Mouse (Mus musculus): ENCODE measurements around the gene Tcaf3. TPM values are rescaled to one million over a fixed set of nuclear protein-coding genes. Genes with fewer than 3 reads are reported as not detected.

Gene Tcaf3
- not detected in 2 replicates for polyA plus RNA-seq (2016; fragmentation: Nextera tagmentation; extraction: Ambion mirVana)

GRCm38 (mm10) chr6:42597592-42597991, at the start of gene Tcaf3:
Tcaf3 (minus strand) TSS chr6:42597692.
- no peaks in the 10 kb centered on the region for H3K36me3 ChIP-seq (replicated peaks)
- peaks cover 3% of the 10 kb centered on the region; the same call in 1 of the 2 replicates for H3K4me1 ChIP-seq
- no peak within 1 kb of the TSS for H3K4me3 ChIP-seq
- WGBS = 73% methylated on average over 4 of the region's 4 CpGs
- no peak for DNase-seq (ENCODE audit: extremely low spot score, low spot score)
- H3K27ac ChIP-seq = no peak within 1 kb of the TSS
- no peaks in the 10 kb centered on the region for H3K9me3 ChIP-seq
- H3K27me3 ChIP-seq (ENCODE audit: poor library complexity, severe bottlenecking) = no peaks in the 10 kb centered on the region

DNA sequence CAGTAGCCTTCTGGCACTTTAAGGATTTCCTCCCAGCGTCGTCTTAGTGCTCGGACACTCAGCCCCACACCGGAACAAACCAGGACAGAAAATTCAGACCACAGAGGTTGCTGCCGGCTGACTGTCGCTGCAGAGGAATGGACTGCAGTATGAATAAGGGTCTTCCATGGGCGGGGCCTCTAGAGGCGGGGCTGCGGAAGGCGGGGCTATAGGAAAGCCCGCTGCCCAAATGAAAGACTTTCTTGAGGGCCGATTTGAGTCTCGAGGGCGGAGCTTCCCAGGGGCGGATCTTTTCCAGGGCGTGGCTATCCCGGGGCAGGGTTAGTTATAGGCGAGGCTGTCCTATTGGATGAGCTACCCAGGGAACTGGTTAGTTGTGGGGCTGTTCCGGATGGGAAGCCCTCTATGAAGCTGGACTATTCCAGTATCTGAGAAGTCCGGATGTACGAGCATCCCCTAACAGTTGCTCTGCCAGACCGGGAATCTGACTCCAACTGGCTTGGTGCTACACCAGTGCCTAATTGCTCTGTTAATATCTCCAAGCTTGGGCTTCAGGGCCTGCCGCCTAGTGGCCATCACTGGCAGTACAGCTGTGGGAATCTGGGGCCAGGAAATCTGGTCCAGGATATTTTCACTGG, 47.5 kb upstream of the Tcaf3 start, which contains the start of gene Tcaf2:
Gene Tcaf2, minus strand, starts transcription at position 343 of the 638 bp plus-strand sequence.
- Histone ChIP-seq H3K9me3 (no peaks in the 10 kb centered on the region), H3K4me3 (peak within 1 kb of the TSS; percentile 51), H3K27me3 (ENCODE audit: poor library complexity, severe bottlenecking) (no peaks in the 10 kb centered on the region), H3K4me1 (0 out of 2 replicates have a peak, but pooled peaks cover 11% of the 10 kb centered on the region), H3K36me3 (replicated peaks) (no peaks in the 10 kb centered on the region), H3K27ac (peak within 1 kb of the TSS; percentile 65; the same call in 1 of the 2 replicates)
- DNase-seq (ENCODE audit: extremely low spot score, low spot score) = peak; percentile 93
- WGBS = under 1% methylated on average over 23 of the region's 23 CpGs

GRCm38 (mm10) chr6:42634393-42634792, 36.9 kb upstream of the Tcaf3 start:
- H3K36me3 ChIP-seq (replicated peaks) = no peaks in the 10 kb centered on the region
- H3K27ac ChIP-seq = no peak overlapping the region
- H3K9me3 ChIP-seq = no peaks in the 10 kb centered on the region
- 91% methylated on average over 5 of the region's 5 CpGs for WGBS
- H3K27me3 ChIP-seq (ENCODE audit: poor library complexity, severe bottlenecking) = no peaks in the 10 kb centered on the region
- H3K4me1 ChIP-seq = no peaks in the 10 kb centered on the region
- DNase-seq (ENCODE audit: extremely low spot score, low spot score) = no peak
- H3K4me3 ChIP-seq = no peak overlapping the region

GRCm38 (mm10) chr6:42631395-42631794, 33.9 kb upstream of the Tcaf3 start:
- no peaks in the 10 kb centered on the region for H3K9me3 ChIP-seq
- H3K4me3 ChIP-seq = no peak overlapping the region
- H3K27me3 ChIP-seq (ENCODE audit: poor library complexity, severe bottlenecking) = no peaks in the 10 kb centered on the region
- no peaks in the 10 kb centered on the region for H3K36me3 ChIP-seq (replicated peaks)
- no peak overlapping the region for H3K27ac ChIP-seq
- 80% methylated on average over 4 of the region's 4 CpGs for WGBS
- H3K4me1 ChIP-seq = no peaks in the 10 kb centered on the region
- DNase-seq (ENCODE audit: extremely low spot score, low spot score) = no peak

DNA sequence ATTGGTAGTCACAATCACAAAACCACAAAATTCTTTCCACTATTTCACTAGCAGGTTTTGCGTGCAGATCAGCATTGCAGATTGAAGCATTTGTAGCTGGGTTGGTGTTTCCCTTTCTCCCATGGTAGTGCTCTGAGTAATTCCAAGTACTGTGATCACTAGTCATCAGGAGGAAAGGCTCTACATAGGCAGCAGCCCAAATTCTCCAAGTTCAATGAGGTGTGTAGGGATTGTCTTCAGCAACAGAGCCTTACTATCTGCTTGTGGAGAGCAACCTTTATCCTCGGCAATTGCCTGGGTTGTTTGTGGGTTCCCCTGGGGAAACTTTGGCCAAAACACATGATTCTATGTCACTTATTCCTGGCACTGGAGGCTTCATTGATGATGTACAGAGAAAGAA, 19.4 kb upstream of the Tcaf3 start:
- Histone ChIP-seq H3K4me1 (no peaks in the 10 kb centered on the region), H3K4me3 (no peak overlapping the region), H3K9me3 (no peaks in the 10 kb centered on the region), H3K27me3 (ENCODE audit: poor library complexity, severe bottlenecking) (no peaks in the 10 kb centered on the region), H3K27ac (no peak overlapping the region), H3K36me3 (replicated peaks) (no peaks in the 10 kb centered on the region)
- no peak for DNase-seq (ENCODE audit: extremely low spot score, low spot score)
- 80% methylated on average over 2 of the region's 2 CpGs for WGBS

DNA sequence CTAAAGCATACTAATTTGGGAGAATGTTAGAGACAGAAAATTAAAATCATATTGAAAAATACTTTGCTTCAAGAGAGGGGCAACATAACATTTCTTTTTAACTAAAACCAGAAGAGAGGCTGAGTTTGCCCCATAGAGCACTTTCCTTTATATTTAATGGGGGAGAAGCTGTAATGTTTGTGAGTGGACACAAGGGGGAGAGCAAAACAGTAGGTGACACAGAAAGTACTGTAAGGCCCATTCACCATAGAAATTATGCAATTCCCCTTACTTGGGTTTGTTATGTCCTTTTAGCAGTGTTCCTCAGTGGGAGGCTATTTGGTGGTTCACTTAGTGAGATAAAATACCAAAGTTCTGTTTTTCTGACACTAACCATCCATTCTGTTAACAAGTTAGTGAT, 14.7 kb upstream of the Tcaf3 start:
- no peak for DNase-seq (ENCODE audit: extremely low spot score, low spot score)
- Histone ChIP-seq H3K36me3 (replicated peaks) (no peaks in the 10 kb centered on the region), H3K4me1 (no peaks in the 10 kb centered on the region), H3K27ac (no peak overlapping the region), H3K9me3 (no peaks in the 10 kb centered on the region; the same call in 1 of the 2 replicates), H3K27me3 (ENCODE audit: poor library complexity, severe bottlenecking) (no peaks in the 10 kb centered on the region), H3K4me3 (no peak overlapping the region)

GRCm38 (mm10) chr6:42610954-42611522, 13.5 kb upstream of the Tcaf3 start:
- H3K4me1 ChIP-seq = no peaks in the 10 kb centered on the region
- H3K9me3 ChIP-seq = no peaks in the 10 kb centered on the region; the same call in 1 of the 2 replicates
- no peak overlapping the region for H3K4me3 ChIP-seq
- no peaks in the 10 kb centered on the region for H3K27me3 ChIP-seq (ENCODE audit: poor library complexity, severe bottlenecking)
- DNase-seq (ENCODE audit: extremely low spot score, low spot score) = no peak
- H3K36me3 ChIP-seq (replicated peaks) = no peaks in the 10 kb centered on the region
- no peak overlapping the region for H3K27ac ChIP-seq
- 79% methylated on average over 4 of the region's 4 CpGs for WGBS

DNA sequence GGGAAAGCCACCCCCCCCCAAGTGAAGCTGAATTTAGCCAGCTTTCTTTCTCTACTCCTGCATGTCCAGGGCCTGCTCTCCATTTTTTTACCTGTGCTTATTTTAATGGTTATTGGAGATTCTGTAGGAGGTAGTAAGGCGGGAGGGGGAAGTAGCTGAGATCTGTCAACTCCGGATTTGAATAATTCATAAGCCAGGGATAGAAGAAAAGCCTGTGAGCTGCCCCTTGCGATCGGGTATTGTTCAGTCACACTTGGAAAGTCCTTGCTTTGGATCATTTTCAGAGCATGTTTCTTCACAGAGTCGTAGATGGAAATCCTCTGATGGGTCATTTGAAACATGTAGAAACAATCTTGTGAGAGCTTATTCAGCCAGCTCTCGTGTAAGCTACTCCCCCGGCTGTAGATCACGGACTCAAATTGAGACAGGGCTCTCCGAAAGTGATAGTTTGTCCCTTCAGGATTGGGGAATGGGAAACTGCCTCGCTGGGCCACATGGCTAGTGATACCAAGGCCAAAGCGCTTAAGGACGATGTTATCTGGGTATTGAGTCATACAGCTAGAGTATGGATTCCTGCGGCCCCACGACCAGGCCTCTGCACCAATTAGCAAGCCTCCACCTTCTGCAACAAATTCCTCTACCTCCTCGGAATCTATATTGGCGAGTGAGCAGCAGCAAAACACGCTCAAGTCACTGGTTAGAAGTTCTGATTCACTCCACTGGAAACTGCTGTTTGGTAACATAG, 4.2 kb downstream of the Tcaf3 start:
- no peak for DNase-seq (ENCODE audit: extremely low spot score, low spot score)
- Histone ChIP-seq H3K4me3 (no peak overlapping the region), H3K27me3 (ENCODE audit: poor library complexity, severe bottlenecking) (no peaks in the 10 kb centered on the region), H3K4me1 (peaks cover 3% of the 10 kb centered on the region; the same call in 1 of the 2 replicates), H3K27ac (no peak overlapping the region), H3K36me3 (replicated peaks) (no peaks in the 10 kb centered on the region), H3K9me3 (no peaks in the 10 kb centered on the region)
- WGBS = 83% methylated on average over 17 of the region's 17 CpGs

- no peak overlapping the region for H3K4me3 ChIP-seq
- no peak overlapping the region for H3K27ac ChIP-seq
- H3K4me1 ChIP-seq = no peaks in the 10 kb centered on the region
- no peaks in the 10 kb centered on the region for H3K9me3 ChIP-seq
- no peaks in the 10 kb centered on the region for H3K36me3 ChIP-seq (replicated peaks)
- no peaks in the 10 kb centered on the region for H3K27me3 ChIP-seq (ENCODE audit: poor library complexity, severe bottlenecking)
- DNase-seq (ENCODE audit: extremely low spot score, low spot score) = no peak
- 88% methylated on average over 5 of the region's 5 CpGs for WGBS
Observed at GRCm38 (mm10) chr6:42586569-42586968, 10.9 kb downstream of the Tcaf3 start.

DNA sequence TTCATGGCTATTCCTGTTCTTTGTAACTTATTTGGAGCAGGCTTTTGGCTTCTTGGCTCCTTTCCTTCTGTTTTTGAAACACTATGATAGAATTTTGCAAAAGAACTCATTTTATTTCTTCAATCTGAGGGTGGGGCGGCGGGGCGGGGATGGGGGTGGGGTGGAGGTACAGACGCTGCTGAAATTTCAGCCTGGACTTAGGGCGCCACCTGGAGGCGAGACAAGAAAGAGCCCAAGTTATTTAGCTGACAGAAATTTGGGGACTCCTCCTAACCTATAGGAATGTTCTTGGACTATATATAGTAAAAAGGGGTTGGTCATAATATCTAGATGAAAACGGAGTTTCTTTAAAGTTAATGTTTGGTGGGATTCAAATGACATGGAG, 14.0 kb downstream of the Tcaf3 start:
- Histone ChIP-seq H3K27ac (no peak overlapping the region), H3K4me3 (no peak overlapping the region), H3K9me3 (no peaks in the 10 kb centered on the region), H3K27me3 (ENCODE audit: poor library complexity, severe bottlenecking) (no peaks in the 10 kb centered on the region), H3K4me1 (no peaks in the 10 kb centered on the region), H3K36me3 (replicated peaks) (no peaks in the 10 kb centered on the region)
- DNase-seq (ENCODE audit: extremely low spot score, low spot score) = peak; percentile 53
- 3% methylated on average over 7 of the region's 7 CpGs for WGBS

- Histone ChIP-seq H3K9me3 (no peaks in the 10 kb centered on the region), H3K4me1 (no peaks in the 10 kb centered on the region), H3K36me3 (replicated peaks) (no peaks in the 10 kb centered on the region), H3K4me3 (no peak overlapping the region), H3K27me3 (ENCODE audit: poor library complexity, severe bottlenecking) (no peaks in the 10 kb centered on the region), H3K27ac (no peak overlapping the region)
- DNase-seq (ENCODE audit: extremely low spot score, low spot score) = no peak
- 68% methylated on average over 9 of the region's 9 CpGs for WGBS
Observed at GRCm38 (mm10) chr6:42582741-42583487, 14.6 kb downstream of the Tcaf3 start.

DNA sequence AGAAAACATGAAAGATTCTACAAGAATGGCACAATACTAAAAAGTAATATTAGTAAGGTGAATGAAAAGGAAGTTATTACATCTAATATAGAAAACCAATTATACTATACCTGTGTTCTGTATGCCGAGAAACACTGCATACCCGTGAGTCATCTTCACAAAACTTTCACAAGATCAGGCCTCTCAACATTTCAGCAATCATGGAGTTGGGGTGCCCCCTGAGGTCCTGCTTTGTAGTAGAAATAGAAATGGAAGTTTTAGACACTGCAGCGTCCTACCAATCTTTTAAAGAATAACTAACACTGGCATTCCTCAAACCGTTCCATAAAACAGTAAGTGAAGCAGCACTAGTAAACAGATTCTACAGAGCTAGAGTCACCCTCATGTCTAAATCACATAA, 18.8 kb downstream of the Tcaf3 start:
- 88% methylated on average over 4 of the region's 4 CpGs for WGBS
- Histone ChIP-seq H3K27me3 (ENCODE audit: poor library complexity, severe bottlenecking) (no peaks in the 10 kb centered on the region), H3K36me3 (replicated peaks) (no peaks in the 10 kb centered on the region), H3K4me1 (no peaks in the 10 kb centered on the region), H3K9me3 (no peaks in the 10 kb centered on the region), H3K4me3 (no peak overlapping the region), H3K27ac (no peak overlapping the region)
- DNase-seq (ENCODE audit: extremely low spot score, low spot score) = no peak
